Mouse (Mus musculus): ENCODE data around the gene Smap1. TPM values are rescaled to one million over a fixed set of nuclear protein-coding genes. Genes with fewer than 3 reads are reported as not detected.

The Smap1 gene
- polyA plus RNA-seq, 2 experiments = 59.3 to 84.6 TPM

GRCm38 (mm10) chr1:23836630-23837029, 85.5 kb downstream of the Smap1 start:
- 0 out of 2 replicates have a peak, but pooled peaks cover 1% of the 10 kb centered on the region for H3K36me3 ChIP-seq (ENCODE audit: control insufficient read depth, insufficient read depth, low read length)
- no peaks in the 10 kb centered on the region for H3K4me1 ChIP-seq (ENCODE audit: control insufficient read depth, insufficient read depth, low read length)
- ATAC-seq (ENCODE audit: low FRiP score, low read depth) (no peak), DNase-seq (ENCODE audit: low spot score) (no peak)
- H3K4me2 ChIP-seq (replicated peaks; ENCODE audit: low read depth, low read length, severe bottlenecking) = no peak overlapping the region
- H3K9ac ChIP-seq (ENCODE audit: low read depth, low read length, severe bottlenecking) = no peak overlapping the region
- H3K4me3 ChIP-seq (replicated peaks; ENCODE audit: low read length) = no peak overlapping the region
- no peaks in the 10 kb centered on the region for H3K27me3 ChIP-seq (ENCODE audit: control insufficient read depth, insufficient read depth, low read length)
- H3K9me3 ChIP-seq (ENCODE audit: control insufficient read depth, low read length) = no peaks in the 10 kb centered on the region
- H3K27ac ChIP-seq (replicated peaks; ENCODE audit: low read depth, low read length) = no peak overlapping the region
- TF ChIP-seq POLR2A (IDR thresholded peaks at IDR 0.05; ENCODE audit: borderline replicate concordance, extremely low read depth, insufficient read depth, insufficient read length) = no peak
- 90% methylated on average over 4 of the region's 4 CpGs for WGBS

DNA sequence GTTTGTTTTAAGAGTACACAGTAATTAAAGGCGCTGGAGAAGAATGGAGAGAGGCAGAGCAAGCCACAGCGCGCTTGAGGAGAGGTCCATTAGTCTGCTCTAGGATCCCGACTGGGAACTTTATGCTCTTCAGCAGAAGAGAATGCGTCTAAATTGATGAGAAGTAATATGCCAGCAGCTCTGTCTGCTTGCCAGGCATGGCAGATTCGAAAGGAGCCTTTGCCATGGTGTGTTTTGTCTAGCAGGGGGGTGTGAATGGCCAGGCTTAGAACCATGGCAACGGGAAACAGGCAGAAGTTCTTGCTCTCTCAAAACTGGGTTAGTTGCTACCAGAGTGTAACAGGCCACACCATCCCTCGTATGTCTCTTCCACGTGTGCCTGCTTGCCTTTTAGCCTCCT, 87.3 kb downstream of the Smap1 start:
- TF ChIP-seq POLR2A (IDR thresholded peaks at IDR 0.05; ENCODE audit: borderline replicate concordance, extremely low read depth, insufficient read depth, insufficient read length) = no peak
- H3K4me2 ChIP-seq (replicated peaks; ENCODE audit: low read depth, low read length, severe bottlenecking) = no peak overlapping the region
- H3K9me3 ChIP-seq (ENCODE audit: control insufficient read depth, low read length) = no peaks in the 10 kb centered on the region
- H3K36me3 ChIP-seq (ENCODE audit: control insufficient read depth, insufficient read depth, low read length) = no peaks in the 10 kb centered on the region
- no peak for ATAC-seq (ENCODE audit: low FRiP score, low read depth)
- H3K4me1 ChIP-seq (ENCODE audit: control insufficient read depth, insufficient read depth, low read length) = no peaks in the 10 kb centered on the region
- WGBS = 64% methylated on average over 9 of the region's 9 CpGs
- no peak for DNase-seq (ENCODE audit: low spot score)
- H3K27ac ChIP-seq (replicated peaks; ENCODE audit: low read depth, low read length) = no peak overlapping the region
- no peak overlapping the region for H3K4me3 ChIP-seq (replicated peaks; ENCODE audit: low read length)
- no peaks in the 10 kb centered on the region for H3K27me3 ChIP-seq (ENCODE audit: control insufficient read depth, insufficient read depth, low read length)
- no peak overlapping the region for H3K9ac ChIP-seq (ENCODE audit: low read depth, low read length, severe bottlenecking)

- Histone ChIP-seq H3K9ac (ENCODE audit: low read depth, low read length, severe bottlenecking) (no peak overlapping the region), H3K27ac (replicated peaks; ENCODE audit: low read depth, low read length) (no peak overlapping the region), H3K27me3 (ENCODE audit: control insufficient read depth, insufficient read depth, low read length) (no peaks in the 10 kb centered on the region), H3K4me1 (ENCODE audit: control insufficient read depth, insufficient read depth, low read length) (no peaks in the 10 kb centered on the region), H3K4me2 (replicated peaks; ENCODE audit: low read depth, low read length, severe bottlenecking) (no peak overlapping the region), H3K36me3 (ENCODE audit: control insufficient read depth, insufficient read depth, low read length) (no peaks in the 10 kb centered on the region), H3K4me3 (replicated peaks; ENCODE audit: low read length) (no peak overlapping the region), H3K9me3 (ENCODE audit: control insufficient read depth, low read length) (no peaks in the 10 kb centered on the region)
- TF ChIP-seq POLR2A (IDR thresholded peaks at IDR 0.05; ENCODE audit: borderline replicate concordance, extremely low read depth, insufficient read depth, insufficient read length) = no peak
- DNase-seq (ENCODE audit: low spot score) (no peak), ATAC-seq (ENCODE audit: low FRiP score, low read depth) (no peak)
- WGBS = 88% methylated on average over 7 of the region's 7 CpGs
These were observed 87.9 kb downstream of the Smap1 start for GRCm38 (mm10) chr1:23834246-23834645.

DNA sequence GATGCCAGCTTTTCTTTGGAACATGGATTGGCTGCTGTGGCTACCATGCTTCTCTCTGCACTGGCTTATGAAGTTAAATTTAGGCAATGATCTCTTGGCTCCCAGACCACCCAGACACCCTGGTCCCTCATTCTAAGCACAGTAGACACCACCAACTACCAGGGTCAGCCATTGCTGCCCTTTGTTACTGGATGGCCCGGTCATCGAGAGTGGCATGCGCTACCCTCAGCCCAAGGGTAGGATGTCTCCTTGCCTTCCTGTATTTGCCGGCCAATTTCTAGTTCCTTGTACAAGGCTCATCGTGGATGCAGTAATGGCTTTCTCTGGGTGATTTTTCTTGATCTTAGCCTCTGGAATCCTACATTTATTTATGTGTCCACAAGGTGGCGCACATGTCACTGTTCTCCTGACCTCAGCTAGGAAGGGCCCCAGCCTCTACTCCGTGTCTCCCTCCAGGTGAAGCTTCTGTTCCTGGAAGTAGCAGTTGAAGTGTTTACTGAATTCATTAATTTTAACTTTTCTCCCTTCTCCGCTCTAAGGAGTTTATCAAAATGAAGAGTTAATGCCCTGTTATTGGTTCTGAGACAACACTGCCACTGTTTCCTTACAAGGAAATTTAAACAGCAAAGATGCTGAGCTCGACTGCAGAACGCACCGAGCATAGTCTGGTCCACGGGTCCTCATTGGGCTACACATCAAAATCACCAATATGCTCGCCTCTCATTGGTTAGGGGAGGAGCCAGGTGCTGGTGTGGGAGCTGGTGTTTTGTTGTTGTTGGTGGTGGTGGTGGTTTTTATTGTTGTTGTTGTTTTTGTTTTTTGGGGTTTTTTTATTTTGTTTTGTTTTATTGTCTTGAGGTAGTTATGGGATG, 95.0 kb downstream of the Smap1 start:
- H3K9me3 ChIP-seq (ENCODE audit: control insufficient read depth, low read length) = no peaks in the 10 kb centered on the region
- DNase-seq (ENCODE audit: low spot score) (peak; percentile 63), ATAC-seq (ENCODE audit: low FRiP score, low read depth) (peak; percentile 61; the same call in 1 of the 2 replicates)
- no peak overlapping the region for H3K9ac ChIP-seq (ENCODE audit: low read depth, low read length, severe bottlenecking)
- no peak overlapping the region for H3K27ac ChIP-seq (replicated peaks; ENCODE audit: low read depth, low read length)
- TF ChIP-seq POLR2A (IDR thresholded peaks at IDR 0.05; ENCODE audit: borderline replicate concordance, extremely low read depth, insufficient read depth, insufficient read length) = no peak
- 36% methylated on average over 13 of the region's 13 CpGs for WGBS
- no peak overlapping the region for H3K4me2 ChIP-seq (replicated peaks; ENCODE audit: low read depth, low read length, severe bottlenecking)
- no peaks in the 10 kb centered on the region for H3K4me1 ChIP-seq (ENCODE audit: control insufficient read depth, insufficient read depth, low read length)
- H3K27me3 ChIP-seq (ENCODE audit: control insufficient read depth, insufficient read depth, low read length) = no peaks in the 10 kb centered on the region
- H3K4me3 ChIP-seq (replicated peaks; ENCODE audit: low read length) = no peak overlapping the region
- H3K36me3 ChIP-seq (ENCODE audit: control insufficient read depth, insufficient read depth, low read length) = no peaks in the 10 kb centered on the region

DNA sequence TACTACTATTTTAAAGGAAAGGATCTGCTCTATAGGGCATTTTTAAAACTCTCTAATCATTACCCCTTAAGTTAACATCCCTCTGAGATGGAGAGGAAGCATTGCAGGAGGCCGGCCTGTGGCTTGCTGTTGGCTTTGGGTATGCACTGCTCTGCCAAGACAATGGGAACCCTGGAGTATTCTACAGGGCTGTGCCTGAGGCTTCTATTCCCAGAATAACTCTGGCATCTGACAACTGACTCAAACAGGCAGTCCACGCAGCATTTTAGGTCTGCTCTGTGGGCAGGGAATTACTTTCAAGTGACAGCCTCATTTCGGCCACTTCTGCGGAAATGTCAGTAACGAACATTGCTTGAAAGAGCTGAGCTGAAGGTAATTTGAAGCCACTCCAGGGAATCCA, 100.5 kb downstream of the Smap1 start:
- 49% methylated on average over 5 of the region's 5 CpGs for WGBS

More for the DNA sequence above, 100.5 kb downstream of the Smap1 start:
- no peak overlapping the region for H3K4me2 ChIP-seq (replicated peaks; ENCODE audit: low read depth, low read length, severe bottlenecking)
- no peak overlapping the region for H3K4me3 ChIP-seq (replicated peaks; ENCODE audit: low read length)
- ATAC-seq (ENCODE audit: low FRiP score, low read depth) = no peak
- no peak for DNase-seq (ENCODE audit: low spot score)
- TF ChIP-seq POLR2A (IDR thresholded peaks at IDR 0.05; ENCODE audit: borderline replicate concordance, extremely low read depth, insufficient read depth, insufficient read length) = no peak
- H3K9me3 ChIP-seq (ENCODE audit: control insufficient read depth, low read length) = no peaks in the 10 kb centered on the region
- H3K4me1 ChIP-seq (ENCODE audit: control insufficient read depth, insufficient read depth, low read length) = no peaks in the 10 kb centered on the region
- no peak overlapping the region for H3K9ac ChIP-seq (ENCODE audit: low read depth, low read length, severe bottlenecking)
- no peaks in the 10 kb centered on the region for H3K27me3 ChIP-seq (ENCODE audit: control insufficient read depth, insufficient read depth, low read length)
- H3K27ac ChIP-seq (replicated peaks; ENCODE audit: low read depth, low read length) = no peak overlapping the region
- H3K36me3 ChIP-seq (ENCODE audit: control insufficient read depth, insufficient read depth, low read length) = no peaks in the 10 kb centered on the region

Data from limb, embryonic 14.5 days (tissue).